8 mouse cellular contexts compared by ENCODE assay signal in the genomic region with DNA sequence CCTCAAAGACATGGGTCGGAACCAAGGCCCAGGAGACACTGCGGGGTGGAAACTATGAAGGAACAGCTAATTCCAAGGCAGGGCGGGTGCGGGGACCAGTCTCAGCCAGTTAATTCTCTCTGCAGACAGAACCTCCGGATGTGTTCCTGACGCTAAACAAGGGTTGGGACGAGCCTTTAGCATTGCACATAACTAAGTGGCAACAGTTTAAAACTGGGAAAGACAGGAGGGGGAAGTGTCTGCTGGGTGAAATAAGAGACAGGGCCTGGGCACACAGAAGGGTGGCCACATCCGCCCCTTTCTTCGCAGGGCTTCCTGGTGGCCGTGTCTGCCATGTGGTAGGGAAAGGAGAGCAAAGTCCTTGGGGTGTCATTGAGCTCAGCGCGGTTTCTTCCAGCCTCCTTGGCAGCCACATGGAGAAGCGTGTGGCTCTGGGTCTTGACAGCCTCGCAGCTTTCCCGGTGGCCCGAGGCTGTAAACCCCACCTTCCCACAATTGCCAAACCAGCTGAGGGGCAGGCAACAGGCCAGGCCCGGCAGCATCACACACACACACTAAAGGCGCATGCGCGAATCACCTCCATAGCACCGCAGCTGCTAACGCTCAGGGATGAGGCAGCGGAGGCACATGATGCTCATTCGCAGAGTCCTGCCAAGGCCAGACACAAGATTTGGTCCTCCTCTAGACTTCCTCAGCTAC.
DNase-seq lines count a peak whose midpoint lies in the region; ATAC-seq lines count a peak whose summit lies in the region.

No protein-coding gene starts in this region.

- H3K36me3 ChIP-seq in hindbrain, embryonic 16.5 days (ENCODE audit: control insufficient read depth, insufficient read depth, low read length): no peaks in the 10 kb centered on the region
- no peaks in the 10 kb centered on the region for H3K36me3 ChIP-seq in hindbrain, embryonic 11.5 days (ENCODE audit: control insufficient read depth, insufficient read depth, low read length)
- no peaks in the 10 kb centered on the region for H3K36me3 ChIP-seq in limb, embryonic 11.5 days (ENCODE audit: control insufficient read depth, insufficient read depth, low read length)

- no peak overlapping the region for H3K4me3 ChIP-seq in hindbrain, embryonic 16.5 days (ENCODE audit: low read length)
- no peak overlapping the region for H3K4me3 ChIP-seq in hindbrain, embryonic 11.5 days (ENCODE audit: low read depth, low read length)
- no peak overlapping the region for H3K4me3 ChIP-seq in brown adipose tissue, adult 24 weeks (ENCODE audit: insufficient read depth, low read depth, low read length)
- H3K4me3 ChIP-seq in limb, embryonic 11.5 days (ENCODE audit: low read depth, low read length): no peak overlapping the region

- 65% methylated on average over 24 of the region's 24 CpGs for WGBS in hindbrain, embryonic 16.5 days
- 73% methylated on average over 24 of the region's 24 CpGs for WGBS in hindbrain, embryonic 11.5 days
- WGBS in limb, embryonic 11.5 days: 29% methylated on average over 24 of the region's 24 CpGs

- H3K4me2 ChIP-seq in hindbrain, embryonic 16.5 days (ENCODE audit: low read length): peak overlapping the region; percentile 22; the same call in 1 of the 2 replicates
- no peak overlapping the region for H3K4me2 ChIP-seq in hindbrain, embryonic 11.5 days (replicated peaks; ENCODE audit: low read depth, low read length)
- no peak overlapping the region for H3K4me2 ChIP-seq in limb, embryonic 11.5 days (ENCODE audit: low read depth, severe bottlenecking)

- peaks cover 7% of the 10 kb centered on the region; the same call in 1 of the 2 replicates for H3K27me3 ChIP-seq in hindbrain, embryonic 16.5 days (replicated peaks; ENCODE audit: control insufficient read depth, insufficient read depth, low read length)
- H3K27me3 ChIP-seq in hindbrain, embryonic 11.5 days (ENCODE audit: control insufficient read depth, insufficient read depth, low read length): peaks cover 3% of the 10 kb centered on the region
- H3K27me3 ChIP-seq in limb, embryonic 11.5 days (ENCODE audit: control insufficient read depth, insufficient read depth, low read length): no peaks in the 10 kb centered on the region

- H3K9ac ChIP-seq in hindbrain, embryonic 16.5 days (ENCODE audit: low read depth, low read length): no peak overlapping the region
- no peak overlapping the region for H3K9ac ChIP-seq in hindbrain, embryonic 11.5 days (ENCODE audit: low read depth, low read length)
- H3K9ac ChIP-seq in limb, embryonic 11.5 days (ENCODE audit: low read length): no peak overlapping the region

- 0 out of 2 replicates have a peak overlapping the region, but pooled peaks have one; percentile 14 for H3K27ac ChIP-seq in hindbrain, embryonic 16.5 days (ENCODE audit: low read depth, low read length)
- no peak overlapping the region for H3K27ac ChIP-seq in hindbrain, embryonic 11.5 days (ENCODE audit: low read depth, low read length)
- H3K27ac ChIP-seq in brown adipose tissue, adult 24 weeks (replicated peaks; ENCODE audit: low read depth, low read length): peak overlapping the region; percentile 29; the same call in 1 of the 2 replicates
- peak overlapping the region; percentile 70 for H3K27ac ChIP-seq in limb, embryonic 11.5 days (replicated peaks; ENCODE audit: low read depth, low read length)

- DNase-seq in hindbrain, embryonic 11.5 days (ENCODE audit: low spot score): no peak
- DNase-seq in 416B (ENCODE audit: low read depth): peak; percentile 60
- DNase-seq in gastrocnemius, postnatal 4 days (ENCODE audit: low spot score in 2 of 2): peak; percentile 75 to 87
- peak; percentile 81 for DNase-seq in limb, embryonic 11.5 days (ENCODE audit: low spot score)
- peak; percentile 48 for DNase-seq in right cerebral cortex, postnatal 14 days
- no peak for DNase-seq in T-cell, adult 2 months (ENCODE audit: low spot score)

- no peaks in the 10 kb centered on the region for H3K9me3 ChIP-seq in hindbrain, embryonic 16.5 days (ENCODE audit: control insufficient read depth, low read length)
- H3K9me3 ChIP-seq in hindbrain, embryonic 11.5 days (ENCODE audit: control insufficient read depth, low read length): no peaks in the 10 kb centered on the region
- H3K9me3 ChIP-seq in limb, embryonic 11.5 days (ENCODE audit: control insufficient read depth, low read length): no peaks in the 10 kb centered on the region

- peaks cover 9% of the 10 kb centered on the region for H3K4me1 ChIP-seq in hindbrain, embryonic 16.5 days (ENCODE audit: control insufficient read depth, insufficient read depth, low read depth, low read length)
- H3K4me1 ChIP-seq in hindbrain, embryonic 11.5 days (replicated peaks; ENCODE audit: control insufficient read depth, insufficient read depth, low read length): peaks cover 3% of the 10 kb centered on the region; the same call in 1 of the 2 replicates
- H3K4me1 ChIP-seq in brown adipose tissue, adult 24 weeks (ENCODE audit: control insufficient read depth, insufficient read depth, insufficient read length, low read length): peaks cover 13% of the 10 kb centered on the region
- peaks cover 44% of the 10 kb centered on the region for H3K4me1 ChIP-seq in limb, embryonic 11.5 days (ENCODE audit: control insufficient read depth, insufficient read depth, low read length)

- peak; percentile 68 for ATAC-seq in hindbrain, embryonic 16.5 days
- no peak for ATAC-seq in hindbrain, embryonic 11.5 days (ENCODE audit: low FRiP score)
- ATAC-seq in limb, embryonic 11.5 days (ENCODE audit: insufficient number of reproducible peaks, low FRiP score, low TSS enrichment, low read depth): peak; percentile 58

Comparison
In these comparisons a context has a peak if more than half of its experiments do, and no peak if none do; other contexts are left out.
1. DNase-seq: peak in 416B (single experiment), gastrocnemius, postnatal 4 days (2 of 2), limb, embryonic 11.5 days (single experiment) and right cerebral cortex, postnatal 14 days (single experiment); none in hindbrain, embryonic 11.5 days (single experiment) and T-cell, adult 2 months (single experiment).